Mouse (Mus musculus) left cerebral cortex, adult 8-10 months (tissue): ENCODE data around the gene Prkar1b. TPM values are rescaled to one million over a fixed set of nuclear protein-coding genes. Genes with fewer than 3 reads are reported as not detected.
A peak's percentile ranks its signal among the peaks of the same experiment; 100 is the strongest.

Source experiments
- DNase-seq, 2 experiments: peaks; one replicate each; pipeline ENCODE4 v3.0.0; 2022; ENCODE audit warnings: low spot score in 2 of 2
- total RNA-seq, 4 experiments: library from RNA; stranded (reverse); gene quantifications; 2 replicates each; pipeline ENCODE4 v1.2.4; 2022

The Prkar1b gene
- total RNA-seq, 4 experiments from 2014 or later: 670 to 720 (median 701) TPM

DNA sequence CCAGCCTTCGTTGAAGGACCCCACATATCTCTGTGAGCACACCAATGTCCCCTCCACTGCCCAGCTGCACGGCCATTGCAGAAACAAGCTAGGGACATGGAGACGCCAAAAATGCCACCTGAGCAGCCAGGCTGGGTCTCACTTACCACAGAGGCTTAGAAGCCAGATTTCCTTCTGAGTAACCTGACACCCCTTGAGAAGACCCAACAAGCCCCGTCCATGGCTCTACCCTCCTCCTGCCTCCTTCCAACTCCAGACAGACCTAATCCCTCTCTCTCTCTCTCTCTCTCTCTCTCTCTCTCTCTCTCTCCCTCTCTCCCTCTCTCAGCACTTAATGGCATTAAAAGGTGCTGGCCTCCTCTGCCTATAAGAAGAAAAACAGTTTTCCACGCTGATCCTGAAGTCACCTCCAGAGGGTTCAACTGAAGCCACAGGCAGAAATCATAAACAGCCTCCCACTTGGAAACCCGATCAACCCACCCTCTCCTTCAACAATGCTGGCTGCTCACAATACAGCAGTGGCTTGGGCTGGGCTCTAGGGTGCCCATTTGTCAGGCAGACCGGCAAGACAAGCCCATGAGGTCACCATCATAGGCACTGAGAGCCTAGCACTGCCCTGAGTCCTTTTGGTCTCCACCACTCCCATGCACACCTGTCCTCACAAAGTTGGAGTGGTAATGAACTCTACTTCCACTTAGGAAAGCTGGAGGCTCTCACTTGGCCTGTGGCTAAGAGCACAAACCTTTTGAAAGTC is 82.8 kb downstream of the Prkar1b start:
- DNase-seq: no peak

- DNase-seq: no peak
These were observed 85.2 kb downstream of the Prkar1b start for GRCm38 (mm10) chr5:139064611-139065010.

- no peak for DNase-seq
These were observed 88.1 kb downstream of the Prkar1b start for GRCm38 (mm10) chr5:139061680-139062079.

GRCm38 (mm10) chr5:139060460-139061051 is 89.2 kb downstream of the Prkar1b start:
- DNase-seq: no peak

DNA sequence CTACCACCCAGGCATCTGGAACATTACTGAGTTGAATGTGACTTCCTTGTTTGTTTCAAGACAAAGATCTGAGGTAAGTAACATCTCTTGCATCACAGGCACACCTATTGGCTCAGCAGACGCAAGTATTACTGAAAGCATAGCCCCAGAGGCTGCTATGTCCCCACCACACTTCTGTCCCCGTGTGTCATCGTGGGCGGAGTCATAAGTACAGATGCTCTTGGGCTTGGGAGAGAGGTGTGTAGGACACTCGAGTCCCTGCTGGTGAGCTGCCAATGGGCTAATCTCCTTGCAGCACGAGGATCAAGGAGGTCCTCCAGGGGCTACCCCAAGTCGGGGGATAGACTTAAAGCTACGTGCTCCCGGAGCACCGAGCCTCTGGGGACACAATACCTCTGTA is 96.6 kb downstream of the Prkar1b start:
- no peak for DNase-seq

DNA sequence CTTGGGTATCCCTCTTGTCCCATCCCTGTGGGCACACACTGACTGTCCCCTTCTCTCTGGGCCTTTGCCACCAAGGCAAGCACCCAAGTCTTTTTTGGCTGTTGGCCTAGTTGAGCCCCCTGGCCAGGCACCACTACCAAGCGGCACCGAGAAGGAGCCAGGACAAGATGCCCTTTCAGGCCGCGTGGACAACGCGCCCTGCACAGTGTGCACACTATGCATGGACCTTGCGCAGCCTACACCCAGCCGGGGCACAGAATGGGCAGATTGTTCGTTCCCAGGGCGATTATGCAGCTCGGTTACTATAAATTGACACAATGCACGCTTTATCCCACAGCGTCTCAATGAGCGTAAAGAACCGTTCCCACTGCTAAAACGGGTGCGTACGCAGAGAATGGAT is 98.5 kb downstream of the Prkar1b start:
- DNase-seq: peak; percentile 48 to 75

GRCm38 (mm10) chr5:139049367-139049766 is 100.4 kb downstream of the Prkar1b start:
- DNase-seq: peak in 1 of 2 experiments; percentile 59

GRCm38 (mm10) chr5:139047171-139047570 is 102.6 kb downstream of the Prkar1b start:
- no peak for DNase-seq

GRCm38 (mm10) chr5:139046636-139047035 is 103.2 kb downstream of the Prkar1b start:
- DNase-seq: no peak

GRCm38 (mm10) chr5:139043546-139043945 is 106.3 kb downstream of the Prkar1b start:
- DNase-seq: no peak

- no peak for DNase-seq
These were observed 107.5 kb downstream of the Prkar1b start for GRCm38 (mm10) chr5:139042299-139042698.

GRCm38 (mm10) chr5:139035171-139035570 is 114.6 kb downstream of the Prkar1b start:
- no peak for DNase-seq

- DNase-seq: no peak
These were observed 115.1 kb downstream of the Prkar1b start for GRCm38 (mm10) chr5:139034746-139035145.

- no peak for DNase-seq
These were observed 116.1 kb downstream of the Prkar1b start for GRCm38 (mm10) chr5:139033406-139034317.

- DNase-seq: no peak
These were observed 122.2 kb downstream of the Prkar1b start for GRCm38 (mm10) chr5:139027603-139028002.

- DNase-seq: no peak
These were observed 125.3 kb downstream of the Prkar1b start for GRCm38 (mm10) chr5:139024351-139025105.

- DNase-seq: no peak
These were observed 129.2 kb downstream of the Prkar1b start for GRCm38 (mm10) chr5:139020595-139020994.

GRCm38 (mm10) chr5:139017371-139018124 is 132.3 kb downstream of the Prkar1b start:
- DNase-seq: no peak

- DNase-seq: no peak
These were observed 134.7 kb downstream of the Prkar1b start for GRCm38 (mm10) chr5:139015097-139015496.

DNA sequence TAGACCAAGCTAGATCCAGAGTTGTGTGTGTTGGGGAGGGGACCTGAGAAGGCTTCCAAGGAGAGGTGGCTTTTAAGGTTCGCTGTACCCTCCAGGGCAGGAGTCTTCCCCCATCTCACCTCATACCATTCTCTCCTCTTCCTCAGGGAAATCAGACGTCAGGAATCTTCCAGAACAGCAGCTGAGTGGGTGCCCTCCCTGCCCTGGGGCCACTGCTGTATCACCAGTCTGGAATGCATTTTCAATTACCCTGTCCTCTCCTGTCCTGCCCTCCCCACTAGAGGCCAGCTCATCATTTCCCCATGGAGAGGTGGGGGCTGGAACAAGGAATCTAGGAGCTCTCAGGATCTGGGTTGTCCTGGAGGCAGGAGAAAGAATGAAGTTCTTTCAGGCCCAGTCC is 139.2 kb downstream of the Prkar1b start:
- no peak for DNase-seq
